Mouse (Mus musculus) layer of hippocampus, postnatal 25 days (tissue): ENCODE measurements at regions not wholly inside any gene's neighbourhood (a gene's known extent, or its start where the extent isn't known, plus 50 kb on each side); places are given as distances from the start of the nearest gene placed in this dataset.

Experiments used
- DNase-seq, 2 experiments: peaks; one replicate each; pipeline ENCODE4 v3.0.0; 2022; ENCODE audit warnings: mixed read lengths in 2 of 2, low spot score in 1 of 2; ENCODE audit errors: extremely low spot score in 1 of 2

DNA sequence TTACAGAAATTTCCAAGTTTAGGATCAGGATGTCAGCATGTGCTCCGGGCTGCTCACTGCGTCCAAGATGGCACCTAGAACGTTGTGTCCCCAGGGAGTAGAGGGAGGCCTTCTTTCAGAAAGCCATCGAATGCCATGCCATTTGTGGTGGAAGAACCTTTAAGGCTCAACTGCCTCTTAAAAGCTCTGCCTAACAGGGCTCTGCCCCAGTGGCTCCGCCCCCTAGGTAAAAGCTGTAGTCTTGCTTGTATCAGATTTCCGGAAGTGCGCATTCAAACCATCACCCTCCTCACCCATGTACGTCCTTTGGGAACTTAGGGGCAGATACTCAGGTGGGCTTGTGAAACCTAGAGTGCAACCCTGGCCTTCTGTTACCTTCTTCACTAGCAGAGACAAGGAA is 54.0 kb upstream of the Psmd7 start:
- DNase-seq = no peak

DNA sequence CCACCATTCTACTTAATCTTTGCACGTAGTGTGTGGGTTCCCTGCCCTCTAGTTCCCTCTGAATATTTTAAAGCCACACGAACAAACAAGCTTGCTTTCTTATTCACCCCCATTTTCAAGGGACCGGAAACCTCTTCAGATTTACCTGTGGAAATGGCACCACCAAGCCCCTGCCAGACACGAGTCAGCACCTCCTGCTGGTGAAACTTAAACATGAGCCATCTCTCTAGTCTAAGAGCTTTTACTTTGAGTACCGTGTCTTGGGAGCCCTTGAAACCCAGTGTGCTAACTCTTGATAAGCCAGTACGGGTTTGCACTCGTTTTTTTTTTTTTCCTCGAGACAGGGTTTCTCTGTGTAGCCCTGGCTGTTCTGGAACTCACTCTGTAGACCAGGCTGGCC is 59.7 kb upstream of the Psmd7 start:
- no peak for DNase-seq

DNA sequence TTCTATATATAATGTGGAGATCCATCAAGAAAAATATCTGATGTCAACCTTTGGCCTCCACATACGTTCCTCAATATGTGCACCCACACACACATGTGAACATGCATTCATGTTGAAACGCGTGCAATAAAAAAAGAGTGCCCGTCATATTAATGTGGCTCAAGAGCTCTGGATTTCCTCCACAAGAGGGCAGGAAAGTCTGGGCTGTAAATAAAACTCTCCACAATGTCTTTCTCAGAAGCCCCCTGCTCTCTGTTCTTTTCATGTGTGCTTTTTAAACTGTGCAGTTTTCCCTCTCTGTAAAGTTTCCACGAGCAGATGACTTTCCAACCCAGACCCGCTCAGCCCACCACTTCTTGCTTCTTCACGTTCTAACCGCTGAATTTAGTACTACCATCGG is 62.0 kb upstream of the Psmd7 start:
- no peak for DNase-seq

DNA sequence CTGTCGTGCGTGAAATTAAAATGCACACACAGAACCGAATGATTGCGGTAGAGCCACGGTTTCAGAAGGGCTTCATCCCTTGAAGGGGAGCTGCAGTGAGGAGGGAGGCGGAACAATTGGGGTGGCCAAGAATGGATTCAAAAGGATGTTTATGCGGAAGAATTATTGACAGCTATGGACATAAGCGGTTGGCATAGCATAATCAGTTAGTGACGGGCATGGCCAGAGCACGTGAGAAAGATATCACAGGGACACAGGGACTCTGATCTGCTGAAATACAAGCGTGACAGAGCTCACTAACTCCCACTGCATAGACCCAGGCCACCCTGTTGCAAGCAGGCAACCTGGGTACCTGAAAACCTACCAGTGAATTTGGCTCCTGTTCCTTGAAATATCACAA is 63.2 kb upstream of the Psmd7 start:
- no peak for DNase-seq

DNA sequence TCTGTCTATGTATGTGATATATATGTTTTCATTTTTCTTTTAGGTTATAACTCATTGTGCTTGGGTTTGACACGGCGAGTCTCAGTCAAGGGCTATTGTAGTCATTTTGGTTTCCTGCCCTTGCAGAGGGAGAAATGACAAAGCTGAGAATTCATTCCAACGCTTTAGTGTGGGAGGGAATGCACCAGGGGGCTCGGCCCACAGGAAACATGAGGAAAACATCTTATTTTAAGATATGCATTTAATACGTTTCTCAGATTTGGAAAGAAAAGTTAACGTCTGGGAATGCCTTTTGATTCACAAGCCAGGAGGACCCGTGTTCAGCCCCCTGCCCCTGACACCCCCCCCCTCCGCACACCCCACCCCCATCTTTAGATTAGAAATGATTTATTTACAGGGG is 64.0 kb upstream of the Psmd7 start:
- no peak for DNase-seq

DNA sequence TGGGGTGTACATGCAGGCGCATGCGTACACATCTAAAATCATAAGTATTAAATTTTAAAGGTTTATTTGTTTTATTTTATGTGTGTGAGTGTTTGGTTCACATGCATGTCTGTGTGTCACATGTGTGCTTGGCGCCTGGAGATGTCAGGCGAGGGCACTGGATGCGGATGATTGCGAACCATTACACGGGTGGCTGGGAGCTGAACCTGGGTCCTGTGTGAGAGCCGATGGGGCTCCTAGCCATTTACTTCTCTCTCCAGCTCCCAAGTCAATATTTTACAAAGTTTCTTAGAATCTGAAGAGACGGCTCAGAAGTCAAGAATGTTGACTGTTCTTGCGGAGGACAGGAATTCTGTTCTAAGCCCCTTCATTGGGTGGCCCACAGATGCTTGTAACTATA is 65.4 kb upstream of the Psmd7 start:
- no peak for DNase-seq

DNA sequence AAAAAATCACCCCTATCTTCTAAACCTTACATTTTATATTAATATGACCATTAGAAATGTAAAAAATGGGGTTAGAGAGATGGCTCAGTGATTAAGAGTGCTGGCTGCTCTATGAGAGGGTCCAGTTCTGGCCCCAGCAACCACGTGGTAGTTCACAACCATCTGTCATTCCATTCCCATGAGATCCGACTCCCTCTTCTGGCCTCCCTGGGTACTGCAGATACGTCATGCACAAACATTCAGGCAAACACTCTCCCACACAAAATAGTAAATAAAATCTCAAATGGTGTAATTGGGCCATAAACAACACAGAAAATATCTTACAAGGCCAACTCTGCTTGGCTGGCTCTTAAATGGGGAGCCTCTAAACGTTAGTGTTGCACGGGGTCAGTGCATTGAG is 68.4 kb upstream of the Psmd7 start:
- DNase-seq = no peak

DNA sequence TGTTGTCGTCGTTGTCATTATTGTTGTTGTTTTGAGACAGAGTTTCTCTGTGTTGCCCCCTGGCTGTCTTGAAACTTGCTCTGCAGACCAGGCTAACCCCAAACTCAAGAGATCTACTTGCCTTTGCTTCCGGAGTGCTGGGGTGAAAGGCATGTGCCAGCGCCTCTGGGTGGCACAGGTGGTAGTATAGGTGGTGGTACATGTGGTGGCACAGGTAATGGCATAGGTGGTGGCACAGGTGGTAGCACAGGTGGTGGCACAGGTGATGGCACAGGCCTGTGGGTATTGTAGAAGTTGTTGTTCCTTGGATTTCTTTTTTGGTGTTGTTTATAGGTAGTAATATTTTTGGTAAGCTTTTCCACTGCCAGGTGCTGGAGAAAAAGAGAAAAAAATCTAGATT is 69.5 kb upstream of the Psmd7 start:
- DNase-seq = no peak

DNA sequence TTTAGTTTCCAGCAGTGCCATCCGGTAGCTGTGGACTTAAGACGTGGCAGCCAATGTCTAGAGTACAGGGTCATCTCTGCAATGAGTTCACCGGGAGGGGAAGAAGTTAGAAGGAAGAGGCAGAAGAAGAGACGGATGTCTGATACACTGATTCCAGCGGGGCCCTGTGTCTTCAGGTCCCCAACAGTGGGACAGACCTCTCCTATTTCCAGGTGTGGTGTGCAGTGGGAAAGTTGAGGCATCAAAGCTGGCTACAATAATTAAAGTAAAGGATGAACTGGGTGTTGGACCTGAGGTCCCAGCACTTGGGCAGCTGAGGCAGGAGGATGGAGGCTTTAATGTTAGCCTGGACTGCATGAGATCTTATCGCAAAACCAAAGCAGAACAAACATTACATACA is 70.1 kb upstream of the Psmd7 start:
- no peak for DNase-seq

DNA sequence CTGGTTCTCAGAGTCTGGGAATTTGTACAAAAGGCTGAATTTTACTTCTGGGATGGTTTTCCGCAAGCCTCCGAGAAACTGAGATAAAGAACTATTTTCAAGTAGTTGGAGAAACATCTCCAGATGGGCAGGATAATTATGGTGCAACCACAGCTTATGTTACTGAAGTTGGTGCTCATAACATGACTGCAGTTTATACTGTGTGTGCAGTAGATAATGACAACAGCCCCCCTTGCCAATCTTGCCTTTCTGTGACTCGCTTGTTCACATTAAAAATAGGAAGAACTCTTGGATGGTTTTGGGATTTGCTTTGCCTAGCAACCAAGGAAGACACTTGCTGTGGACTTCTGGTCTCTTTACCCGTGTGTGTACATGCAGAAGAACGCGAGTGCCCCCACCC is 72.4 kb upstream of the Psmd7 start:
- no peak for DNase-seq

DNA sequence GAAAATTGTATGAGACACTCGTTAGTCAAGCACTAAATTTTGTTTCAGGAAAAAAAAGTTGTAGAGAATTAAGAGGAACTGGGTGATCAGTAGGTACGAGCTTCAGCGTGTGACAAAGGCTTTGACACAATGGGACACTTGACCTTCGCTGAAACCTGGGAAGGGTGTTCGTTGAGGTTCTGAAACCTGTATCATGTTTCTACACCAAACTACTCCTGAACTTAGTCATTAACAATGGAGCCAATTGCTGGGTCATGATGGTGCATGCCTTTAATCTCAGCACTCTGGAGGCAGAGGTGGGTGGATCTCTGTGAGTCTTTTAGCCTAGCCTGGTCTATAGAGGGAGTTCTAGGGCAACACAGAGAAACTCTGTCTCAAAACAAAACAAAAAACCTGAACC is 81.3 kb upstream of the Psmd7 start:
- DNase-seq = no peak

DNA sequence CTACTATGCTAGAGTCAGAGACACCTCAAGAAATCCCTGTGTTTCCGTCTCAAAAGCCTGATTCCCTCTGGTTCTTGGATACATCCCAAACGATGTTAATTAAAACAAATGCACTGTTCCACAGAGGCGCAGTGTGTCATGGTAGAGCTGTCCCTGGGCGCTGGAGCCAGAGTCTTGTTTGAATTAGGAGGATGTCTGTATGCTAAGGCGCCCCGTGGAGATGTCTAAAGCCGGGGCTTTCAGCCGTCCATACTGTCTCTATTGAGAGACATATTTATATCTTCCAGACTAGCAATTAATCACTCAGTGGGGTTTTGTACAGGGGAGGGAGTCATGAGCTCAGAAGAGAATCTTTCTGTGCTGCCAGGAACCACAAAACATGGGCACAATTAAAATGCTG is 83.2 kb upstream of the Psmd7 start:
- DNase-seq = no peak

DNA sequence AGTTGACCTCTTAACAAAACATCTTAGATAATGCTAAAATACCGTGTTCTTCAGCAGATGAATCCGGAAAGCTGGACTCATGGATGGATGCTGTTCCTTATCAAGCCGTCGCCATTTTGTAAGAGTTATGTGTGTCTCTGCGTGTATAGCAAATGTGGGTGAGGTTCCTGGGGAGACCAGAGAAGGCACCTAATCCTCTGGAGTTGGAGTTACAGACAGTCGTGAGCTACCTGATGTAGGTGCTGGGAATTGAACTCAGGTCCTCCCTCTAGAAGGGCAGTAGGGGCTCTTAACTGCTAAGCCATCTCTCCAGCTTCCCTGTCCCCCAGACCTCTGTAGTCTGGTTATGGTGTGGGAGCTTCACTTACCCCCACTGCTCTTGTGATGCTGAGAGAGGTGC is 84.4 kb upstream of the Psmd7 start:
- DNase-seq = no peak

DNA sequence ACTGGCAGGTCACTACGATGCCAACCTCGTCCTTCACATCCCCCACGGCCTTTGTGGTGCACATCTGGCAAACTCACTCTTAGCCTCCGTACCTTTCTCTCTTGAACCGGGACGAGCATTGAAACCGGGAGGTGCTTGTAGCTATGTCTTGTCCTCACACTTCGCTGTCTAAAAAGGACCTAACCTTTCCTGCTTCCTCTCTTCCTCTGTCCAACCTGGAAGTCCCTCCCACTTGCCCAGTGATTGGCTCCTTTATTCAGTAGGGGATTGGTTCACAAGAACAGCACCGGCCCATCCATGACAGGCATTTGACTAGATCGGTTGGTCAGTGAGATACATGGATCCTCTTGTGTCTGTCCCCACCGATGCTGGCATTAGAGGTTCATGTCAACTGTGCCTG is 93.8 kb upstream of the Psmd7 start:
- no peak for DNase-seq

DNA sequence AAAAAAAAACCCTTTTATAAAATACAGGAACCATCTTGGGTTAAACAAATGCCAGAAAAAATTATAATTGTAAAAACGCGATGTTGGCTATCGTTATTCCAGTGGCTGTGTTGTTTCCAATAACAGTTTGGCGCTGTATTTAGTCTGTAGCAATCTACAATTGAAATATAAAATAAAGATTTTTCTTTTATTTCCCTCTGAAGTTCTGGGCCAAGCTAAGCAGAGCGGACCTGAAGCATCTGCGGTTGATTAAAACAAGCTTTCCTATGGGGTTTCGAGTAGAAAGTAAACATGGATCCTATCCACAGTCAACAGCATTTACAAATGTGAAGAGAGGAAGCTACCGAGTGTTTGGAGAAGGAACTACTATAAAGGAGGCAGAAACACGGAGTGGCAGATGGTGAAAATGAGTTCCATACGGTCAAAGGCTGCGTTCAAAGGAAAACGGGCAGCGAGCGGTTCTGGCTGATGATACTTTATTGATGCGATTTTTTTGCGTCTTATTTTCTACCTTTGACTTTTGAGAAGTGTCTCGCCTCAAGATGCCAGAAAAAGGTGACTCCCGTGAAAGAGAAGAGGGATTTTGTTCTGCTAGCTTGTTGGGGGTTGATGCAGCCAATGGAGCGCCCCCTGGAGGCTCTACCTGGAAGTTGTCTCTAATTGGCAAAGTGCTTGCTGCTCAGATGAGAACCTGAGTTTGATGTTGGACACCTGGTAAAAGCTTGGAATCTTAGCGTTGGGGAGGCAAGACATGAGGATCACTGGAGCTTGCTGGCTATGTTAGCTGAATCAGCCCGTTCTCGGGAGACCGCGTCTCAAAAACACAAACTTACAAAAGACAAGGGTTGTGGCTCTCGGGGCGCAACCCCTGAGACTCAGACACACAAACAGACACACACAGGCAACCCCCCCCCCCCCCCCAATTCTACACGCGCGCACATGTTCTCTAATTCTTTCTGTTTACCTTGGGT is 96.7 kb upstream of the Psmd7 start:
- DNase-seq = peak; percentile 27 to 57

DNA sequence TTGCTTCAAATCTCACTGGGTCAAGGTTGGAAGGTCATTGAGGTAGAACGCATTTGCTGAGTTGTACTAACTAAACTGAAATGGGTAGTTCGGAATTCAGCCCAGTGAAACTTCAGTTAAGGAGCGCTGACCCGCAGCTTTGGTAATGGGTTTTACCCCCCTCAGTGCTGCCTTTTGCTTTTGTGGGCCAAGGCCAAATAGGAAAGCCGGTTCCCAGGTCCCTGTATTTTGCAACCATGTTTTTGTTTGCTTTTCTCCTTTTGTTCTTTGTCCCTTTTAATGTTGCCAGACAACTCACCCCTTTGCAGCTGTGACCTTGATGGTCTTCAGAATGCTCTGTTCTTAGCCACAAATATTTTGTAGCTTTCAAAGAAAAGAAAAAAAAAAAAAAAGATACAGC is 98.7 kb upstream of the Psmd7 start:
- DNase-seq = no peak

DNA sequence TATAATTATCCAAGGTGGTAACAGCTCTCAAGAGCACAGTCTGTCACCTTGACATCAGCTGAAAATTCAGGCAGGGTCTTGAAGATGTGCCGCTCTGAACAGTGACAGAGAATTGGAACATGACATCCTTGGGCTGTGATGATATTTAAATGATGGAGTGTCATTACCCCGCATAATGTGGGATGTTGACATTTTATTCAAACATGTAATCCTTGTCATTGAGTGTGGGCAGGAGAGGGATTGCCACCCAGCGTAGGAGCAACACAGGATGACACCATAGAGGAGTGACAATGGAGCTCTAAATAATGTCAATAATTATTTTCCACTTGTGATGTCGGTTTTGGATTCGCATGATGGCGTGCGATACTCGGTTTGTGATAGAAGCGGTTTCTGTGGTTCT is 99.3 kb upstream of the Psmd7 start:
- no peak for DNase-seq

DNA sequence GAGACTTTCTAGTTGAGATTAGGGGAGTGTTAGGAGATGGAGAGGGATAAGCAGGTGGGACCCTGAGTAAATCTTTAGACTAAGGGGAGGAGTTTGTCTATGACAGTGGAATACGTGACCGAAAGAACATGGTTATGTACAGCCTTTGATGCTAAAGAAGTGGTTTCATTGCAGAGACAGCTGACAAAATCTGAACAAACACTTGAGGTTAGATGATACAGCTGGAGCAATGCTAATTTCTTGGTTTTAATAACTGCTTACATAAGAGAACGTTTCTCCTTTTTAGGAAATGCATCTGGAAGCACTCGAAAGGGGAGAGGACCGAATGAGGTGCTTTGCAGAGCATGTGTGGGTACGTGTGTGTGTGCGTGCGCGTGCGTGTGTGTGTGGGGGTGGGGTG is 100.8 kb upstream of the Psmd7 start:
- no peak for DNase-seq

DNA sequence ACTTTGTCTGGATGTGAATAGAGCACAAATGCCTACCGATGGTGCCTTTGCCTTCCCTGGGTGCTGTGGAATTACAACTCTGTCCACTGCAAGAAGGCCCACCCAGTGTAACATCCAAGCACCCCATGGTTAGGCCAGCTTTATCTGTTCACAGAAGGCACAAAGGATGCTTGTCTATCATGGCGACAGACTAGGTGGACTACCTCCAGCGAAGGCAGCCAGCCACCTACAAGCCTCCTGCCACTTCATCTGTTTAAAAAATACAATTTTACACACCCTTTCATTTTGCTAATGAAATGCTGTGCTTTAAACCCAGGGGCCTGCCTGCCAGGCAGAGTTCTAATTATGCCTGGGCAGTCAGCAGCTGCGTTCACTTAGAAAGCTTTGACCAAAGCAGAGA is 103.0 kb upstream of the Psmd7 start:
- DNase-seq = no peak

DNA sequence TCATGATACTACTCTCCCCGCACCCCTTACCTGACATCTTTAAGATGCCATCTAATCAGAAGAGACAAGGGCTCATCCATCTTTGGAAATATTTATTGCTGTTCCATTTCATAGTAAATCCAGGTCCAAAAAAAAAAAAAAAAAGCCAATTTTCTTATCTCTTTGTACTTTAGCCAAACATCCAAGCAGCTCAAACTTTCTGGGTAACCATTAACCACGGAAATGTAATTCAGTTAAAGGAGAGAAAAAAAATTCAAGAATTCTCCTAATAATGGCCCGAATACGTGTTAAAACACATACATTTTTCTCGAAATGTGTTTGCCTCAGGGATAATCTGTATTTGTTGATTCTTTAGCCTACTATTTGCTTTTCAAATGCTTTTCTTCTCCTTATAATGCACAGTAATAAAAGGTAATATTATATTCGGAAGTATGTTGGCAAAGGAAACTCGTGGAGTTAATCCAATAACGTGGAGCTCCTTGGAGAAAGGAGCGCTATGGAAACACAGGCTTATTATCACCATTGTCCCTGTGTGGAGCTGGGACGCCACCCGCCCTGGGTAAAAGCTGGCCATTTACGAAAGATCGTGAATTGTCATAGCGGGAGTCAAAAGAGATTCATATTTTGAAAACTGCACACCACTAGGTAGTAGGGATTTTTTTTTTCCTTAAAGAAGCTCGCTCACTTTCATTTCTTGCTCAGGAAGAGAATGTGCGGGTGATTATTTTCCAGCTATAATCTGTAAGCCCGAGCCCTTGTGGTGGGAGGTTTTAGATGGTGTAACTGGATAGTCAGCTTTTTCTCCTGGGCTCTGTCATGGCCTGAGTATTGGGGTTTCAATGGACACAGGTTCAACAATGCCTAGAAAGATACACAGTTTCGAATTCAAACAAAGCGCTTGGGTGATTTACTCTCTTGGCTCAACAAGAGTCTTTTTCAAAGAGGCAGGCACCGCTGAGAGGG is 108.4 kb upstream of the Psmd7 start:
- DNase-seq = no peak

DNA sequence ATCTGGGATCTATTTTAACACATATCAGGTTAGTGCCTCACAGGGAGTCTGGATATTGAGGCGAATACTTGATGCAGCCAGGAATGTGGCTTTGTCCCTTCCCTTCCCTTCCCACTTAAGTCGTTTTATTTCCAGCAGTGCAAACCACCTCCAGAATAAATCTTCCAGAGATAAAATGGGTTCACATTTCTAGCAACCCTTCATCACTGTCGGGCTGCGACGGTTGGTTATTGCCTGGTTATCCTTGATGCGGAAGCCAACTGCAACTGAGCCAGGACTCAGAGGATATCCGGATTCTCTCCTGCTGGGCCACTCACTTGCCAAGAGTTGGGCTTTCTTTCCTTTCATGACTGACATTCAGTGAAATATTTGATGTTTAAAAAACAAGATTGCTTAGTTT is 111.0 kb upstream of the Psmd7 start:
- no peak for DNase-seq

DNA sequence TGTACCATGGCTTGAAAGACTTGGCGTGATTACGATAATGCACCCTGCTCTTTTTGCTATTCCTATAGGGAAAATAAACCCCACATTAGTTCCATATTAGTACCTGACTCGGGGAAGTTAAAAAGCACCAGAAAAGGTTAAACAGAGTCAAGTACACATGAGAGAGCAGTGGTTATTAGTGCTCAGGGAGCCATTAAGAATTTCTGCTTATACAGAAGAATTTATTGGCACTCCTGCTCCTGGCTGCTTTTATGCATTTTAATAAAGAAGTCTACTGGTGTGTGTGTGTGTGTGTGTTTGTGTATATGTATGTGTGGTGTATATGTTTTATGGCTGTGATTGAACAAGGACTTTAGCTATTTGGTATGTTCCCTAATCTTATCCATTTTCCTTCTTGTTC is 111.5 kb upstream of the Psmd7 start:
- DNase-seq = no peak
